Mouse (Mus musculus): Measurements from ENCODE around the gene Pla2g2d.

- TF ChIP-seq EP300 (optimal IDR thresholded peaks at IDR 0.05): no peak
- no peak for TF ChIP-seq CTCF (IDR thresholded peaks at IDR 0.05; ENCODE audit: low read depth)
Observed at GRCm38 (mm10) chr4:138734863-138735262, 40.7 kb upstream of the Pla2g2d start.
